Mouse (Mus musculus) megakaryocyte, adult 5-6 weeks (primary cell): ENCODE results near the gene Rpl10a. TPM values are rescaled to one million over a fixed set of nuclear protein-coding genes. Genes with fewer than 3 reads are reported as not detected.
"Not testable (repeated sequence)": the region's sequence is repeated elsewhere in the genome, so short reads cannot be mapped to it uniquely, and the experiment has no call there.

ENCODE experiments used
- ATAC-seq: 2 replicates; pipeline ENCODE4 v1.8.0; 2016; ENCODE audit warnings: mild to moderate bottlenecking, inconsistent platforms; ENCODE audit not compliant: poor library complexity, severe bottlenecking
- total RNA-seq, 2 experiments: library from RNA; stranded (forward) in 1 of 2; stranded (reverse) in 1 of 2; fragments of 153-499, 151-499 nt in 1 of 2; fragments of 221-1000, 200-1000 nt in 1 of 2; gene quantifications; 2 replicates each; pipeline versions ENCODE4 v1.2.3 to v1.2.4; 2015 to 2017

Rpl10a gene
- total RNA-seq, 2 experiments from 2014 or later, result 468 to 1,585 TPM

DNA sequence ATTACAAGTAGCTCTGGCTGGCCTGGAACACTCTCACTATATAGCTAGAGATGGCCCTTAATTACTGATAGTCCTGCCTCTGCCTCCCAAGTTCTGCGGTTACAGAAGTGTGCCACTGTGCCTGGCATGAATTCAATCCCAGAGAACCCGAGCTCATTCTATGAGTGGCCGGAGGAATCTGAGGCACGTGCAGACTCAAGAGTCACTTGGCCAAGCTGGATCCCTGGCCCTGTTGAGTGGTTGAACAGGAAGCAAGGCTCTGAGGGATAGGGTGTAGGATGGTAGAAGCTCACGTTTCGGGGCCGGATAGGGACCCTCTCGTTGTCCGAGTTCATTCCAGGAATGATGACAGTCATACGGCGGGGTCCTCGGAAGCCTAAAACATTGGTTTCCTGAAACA lies 27.6 kb downstream of the Rpl10a start:
- ATAC-seq, result no peak

DNA sequence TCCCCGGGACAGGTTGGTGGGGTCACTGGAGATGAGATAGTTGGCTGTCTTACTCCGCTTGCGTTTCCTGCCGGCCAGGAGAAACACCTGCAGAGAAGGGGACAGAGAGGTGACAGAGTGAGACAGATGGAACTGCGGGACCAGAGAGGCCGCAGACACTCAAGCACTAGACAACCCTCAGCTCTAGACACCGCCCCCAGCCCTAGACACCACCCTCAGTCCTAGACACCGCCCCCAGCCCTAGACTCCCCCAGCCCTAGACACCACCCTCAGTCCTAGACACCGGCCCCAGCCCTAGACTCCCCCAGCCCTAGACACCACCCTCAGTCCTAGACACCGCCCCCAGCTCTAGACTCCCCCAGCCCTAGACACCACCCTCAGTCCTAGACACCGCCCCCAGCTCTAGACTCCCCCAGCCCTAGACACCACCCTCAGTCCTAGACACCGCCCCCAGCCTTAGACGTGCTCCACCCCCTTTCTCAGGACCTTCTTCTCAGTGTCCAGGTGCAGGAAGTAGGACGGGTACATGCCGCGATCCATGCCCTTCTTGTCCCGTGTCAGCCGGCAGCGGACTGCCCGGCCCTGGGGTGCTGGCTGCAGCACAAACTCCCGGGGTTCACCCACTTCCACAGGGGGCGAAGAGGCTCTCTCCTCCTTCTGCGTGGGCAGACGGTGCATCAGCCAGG lies 30.4 kb downstream of the Rpl10a start:
- ATAC-seq, result not testable (repeated sequence)

DNA sequence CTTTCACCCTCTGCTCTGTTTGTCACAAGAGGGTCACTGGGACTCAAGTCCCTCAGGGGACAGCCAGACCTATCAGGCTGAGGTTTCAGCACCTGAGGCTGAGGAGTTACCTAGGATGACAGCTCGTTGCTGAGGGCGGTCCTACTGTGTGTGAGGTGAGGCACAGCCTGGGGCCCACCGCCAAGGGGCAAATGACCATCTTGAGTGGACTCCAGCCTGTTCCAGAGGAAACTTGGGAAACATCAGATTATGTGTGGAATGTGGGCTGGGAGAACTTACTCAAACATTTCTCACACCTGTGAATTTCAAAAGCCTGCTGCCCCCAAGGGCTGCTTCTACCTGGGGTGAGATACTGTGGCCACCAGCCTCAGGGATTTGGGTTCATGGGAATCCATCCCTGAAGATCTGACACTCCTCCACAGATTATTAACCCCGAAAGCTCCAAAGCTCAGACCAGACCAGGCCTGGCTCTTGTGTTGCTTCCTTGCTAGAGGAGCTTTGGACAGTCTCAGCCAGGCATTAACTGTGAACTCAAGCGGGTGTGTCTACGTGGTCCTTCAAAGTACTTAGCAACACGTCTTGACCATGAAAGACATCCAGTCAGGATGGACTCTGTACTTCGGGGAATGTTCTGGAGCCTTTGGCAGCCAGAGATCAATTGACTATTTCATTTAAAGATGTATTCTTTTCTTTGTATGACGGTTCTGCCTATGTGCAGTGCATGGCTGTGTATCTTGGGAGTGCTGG lies 32.4 kb downstream of the Rpl10a start:
- ATAC-seq, result no peak

DNA sequence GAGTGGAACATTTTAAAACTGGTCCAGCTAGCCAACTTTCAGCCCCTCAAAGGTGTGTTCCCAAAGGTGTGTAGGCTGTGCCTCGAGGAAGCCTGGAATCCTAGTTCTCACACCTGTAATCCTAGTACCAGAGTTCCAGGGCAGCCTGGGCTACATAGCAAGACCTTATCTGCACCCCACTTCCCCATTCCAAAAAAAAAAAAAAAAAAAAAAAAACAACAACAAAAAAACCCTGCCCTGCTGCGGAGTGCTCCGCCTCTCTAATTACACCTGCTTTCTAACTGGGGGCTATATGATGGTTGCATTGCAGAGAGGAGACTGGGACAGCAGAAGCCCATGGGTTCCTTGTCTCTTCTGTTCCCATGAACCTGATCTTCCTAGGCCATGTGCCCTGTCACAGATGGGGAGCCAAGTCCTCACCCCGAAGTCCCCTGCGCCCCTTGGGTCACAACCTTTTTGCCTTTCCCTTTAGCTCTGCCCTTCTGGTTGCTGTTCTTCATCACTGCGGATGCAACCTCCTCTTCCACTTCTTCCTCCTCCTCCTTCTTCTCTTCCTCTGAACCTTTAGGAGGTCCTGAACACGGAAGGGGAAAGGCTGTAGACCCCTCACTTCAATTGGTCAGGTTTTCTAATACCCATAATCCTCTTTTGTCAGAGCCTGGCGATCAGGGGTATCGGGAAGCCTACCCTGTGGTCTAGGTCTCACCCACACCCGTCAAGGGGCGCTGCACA lies 33.8 kb downstream of the Rpl10a start:
- ATAC-seq, result no peak

DNA sequence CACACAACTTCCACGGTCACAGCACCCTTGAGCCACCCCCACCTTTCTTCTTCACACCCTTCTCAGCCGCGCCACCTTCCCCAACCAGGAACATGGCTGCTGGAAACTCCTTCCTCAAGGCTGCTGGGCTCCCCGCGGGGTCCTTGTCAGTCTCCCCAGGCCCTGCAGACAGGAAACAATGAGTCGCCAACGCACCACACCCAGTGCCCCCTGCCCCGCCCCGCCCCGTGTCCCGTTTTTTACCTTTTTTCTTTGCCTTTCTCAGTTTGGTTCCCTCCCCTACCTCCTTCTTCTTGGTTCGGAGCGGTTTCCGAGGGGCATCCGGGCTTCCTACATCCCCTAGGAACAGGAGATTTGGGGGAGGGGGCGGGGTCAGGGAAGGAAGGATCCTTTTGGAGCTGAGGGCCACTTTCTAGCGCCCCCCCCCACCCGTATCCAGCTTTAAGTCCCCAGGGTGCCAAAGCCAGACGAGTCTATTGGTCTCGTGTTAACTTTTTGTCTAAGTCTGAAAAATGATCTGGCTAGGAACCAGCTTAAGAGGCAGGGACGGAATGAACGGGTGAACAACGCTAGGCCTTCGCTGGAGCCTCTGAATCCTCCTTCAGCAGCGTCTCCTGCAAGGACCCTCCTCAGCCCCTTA lies 34.5 kb downstream of the Rpl10a start:
- ATAC-seq, result no peak

DNA sequence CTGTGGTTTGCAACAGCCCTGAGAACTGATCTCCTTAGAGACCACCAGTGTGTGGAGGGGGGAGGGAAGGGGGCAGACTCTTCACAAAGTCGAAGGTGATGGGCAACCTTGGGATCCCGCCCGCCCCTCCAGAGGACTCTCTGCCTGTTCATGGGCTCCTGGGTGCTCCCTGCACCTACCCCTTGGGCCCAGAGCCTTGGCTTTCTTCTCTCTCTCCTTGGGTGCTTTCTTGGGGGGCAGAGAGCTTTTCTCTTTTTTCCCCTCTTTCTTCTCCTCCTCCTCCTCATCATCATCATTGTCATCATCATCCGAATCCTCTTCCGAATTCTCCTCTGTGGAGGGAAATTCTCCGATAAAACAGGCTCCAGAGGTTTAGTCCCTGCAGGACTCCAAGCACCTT lies 35.2 kb downstream of the Rpl10a start:
- no peak for ATAC-seq

DNA sequence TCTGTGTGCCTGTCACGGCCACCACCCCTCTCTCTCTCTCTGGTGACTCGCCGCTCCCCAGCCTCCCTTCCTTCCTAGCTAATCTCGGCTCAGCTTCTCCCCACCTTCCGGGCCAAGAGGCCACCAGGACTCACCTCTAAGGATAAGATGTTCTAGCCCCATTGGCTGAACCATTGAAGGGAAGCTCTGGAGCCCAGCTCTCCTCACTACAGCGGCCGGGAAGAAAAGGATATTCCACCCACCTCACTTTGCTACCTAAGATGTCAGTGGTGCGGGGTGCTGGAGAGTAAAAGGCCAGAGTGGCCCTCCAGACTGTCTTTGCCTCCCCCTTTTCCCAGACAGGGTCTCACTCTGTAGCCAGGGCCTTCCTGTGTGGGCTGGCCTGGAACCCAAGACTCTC lies 36.9 kb downstream of the Rpl10a start, which contains the start of gene Tulp1:
Gene Tulp1, minus strand, starts transcription at position 101 of the 400 bp plus-strand sequence.
- no peak for ATAC-seq

DNA sequence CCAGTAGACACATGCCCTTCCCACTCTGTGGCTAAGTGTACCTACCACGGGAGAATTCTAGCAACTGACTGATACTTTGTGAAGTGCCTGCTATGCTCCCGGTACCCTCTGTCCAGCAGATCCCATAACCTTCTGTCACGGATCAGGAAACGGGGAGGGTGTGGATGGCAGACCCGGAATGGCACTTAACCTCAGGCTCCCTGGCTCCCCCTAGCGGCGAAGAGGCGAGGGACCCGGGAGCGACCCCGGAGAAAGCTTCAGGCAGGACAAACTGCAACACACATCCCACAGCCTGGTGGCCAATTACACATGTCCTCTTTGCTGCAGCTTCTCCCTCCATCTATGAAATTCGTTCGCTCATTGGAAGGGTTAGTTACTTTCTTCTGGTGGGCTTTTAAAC lies 40.2 kb downstream of the Rpl10a start:
- ATAC-seq, result peak; percentile 75

DNA sequence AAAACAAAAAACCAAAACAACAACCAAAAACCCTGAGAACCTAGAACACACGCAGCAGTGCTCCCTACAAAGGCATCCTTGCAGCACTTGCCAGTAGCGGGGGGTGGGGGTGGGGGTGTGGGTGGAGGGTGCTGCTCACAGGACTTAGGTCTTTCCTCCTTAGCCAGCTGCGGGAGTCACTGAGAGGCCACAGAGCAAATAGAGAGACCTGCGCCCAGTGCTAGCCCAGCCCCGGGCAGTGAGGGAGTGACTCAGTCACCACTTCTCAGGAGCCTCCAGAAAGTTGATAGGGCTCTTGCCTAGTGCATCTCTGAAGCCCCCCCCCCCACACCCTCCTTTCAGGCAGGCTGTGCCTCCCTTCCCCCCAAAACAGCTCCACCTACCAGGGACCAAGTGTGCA lies 40.8 kb downstream of the Rpl10a start:
- no peak for ATAC-seq

DNA sequence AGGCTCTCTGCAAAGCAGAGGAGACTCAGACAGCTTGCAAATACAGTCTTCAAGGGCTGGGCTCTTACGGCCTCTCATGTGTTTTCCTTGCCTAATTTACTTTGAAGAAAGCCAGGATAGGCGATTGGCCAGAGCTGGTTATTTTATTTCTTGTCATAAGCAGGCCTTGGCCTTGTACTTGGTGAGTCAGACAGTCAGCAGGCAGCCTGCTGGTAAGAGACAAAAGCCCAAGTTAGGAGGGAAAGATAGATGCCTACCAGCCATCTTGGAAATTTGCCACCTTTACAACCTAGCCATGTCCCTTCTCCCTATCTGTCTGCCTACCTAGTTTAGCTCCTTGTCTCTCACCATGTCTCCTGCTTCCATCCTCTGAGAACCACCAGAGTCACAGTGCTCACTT lies 43.0 kb downstream of the Rpl10a start:
- ATAC-seq, result no peak

DNA sequence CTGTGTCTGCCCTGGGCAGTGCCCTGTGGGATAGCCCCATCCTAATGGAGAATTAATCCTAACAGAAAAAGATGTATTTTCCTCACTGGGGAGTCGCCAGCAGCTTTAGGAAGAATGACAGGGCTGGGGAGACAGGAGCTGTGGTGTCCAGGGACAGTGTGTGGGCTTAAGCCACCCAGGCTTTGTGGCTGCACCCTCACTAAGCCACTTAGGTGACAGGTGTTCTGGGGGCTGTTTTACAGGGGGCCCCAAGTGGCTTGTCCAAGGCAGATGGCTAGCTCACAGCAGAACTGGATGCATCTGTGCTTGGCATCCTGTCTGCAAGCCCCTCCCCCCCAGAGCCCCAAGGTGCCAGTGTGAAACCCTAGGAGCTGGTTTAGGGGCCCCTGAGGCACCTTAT lies 43.7 kb downstream of the Rpl10a start:
- ATAC-seq, result no peak

DNA sequence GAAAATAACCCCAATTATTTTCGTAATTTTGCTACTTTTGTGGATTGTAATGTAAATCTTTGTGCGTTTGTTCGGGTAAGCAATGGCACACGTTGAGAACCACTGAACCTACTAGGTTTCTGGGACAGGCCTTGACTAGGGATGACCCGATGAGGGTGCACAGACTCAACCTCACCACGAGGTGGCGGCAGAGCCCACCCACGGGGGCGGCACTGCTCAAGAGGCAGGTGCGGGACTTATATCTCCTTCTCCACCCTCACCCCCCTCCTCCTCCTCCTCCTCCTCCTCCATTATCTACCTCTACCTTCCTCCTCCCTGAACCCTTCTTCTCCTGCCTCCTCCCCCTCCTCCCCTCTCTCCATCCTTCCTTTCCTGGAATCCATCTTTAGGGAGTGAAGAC lies 45.5 kb downstream of the Rpl10a start:
- peak; percentile 86 for ATAC-seq

DNA sequence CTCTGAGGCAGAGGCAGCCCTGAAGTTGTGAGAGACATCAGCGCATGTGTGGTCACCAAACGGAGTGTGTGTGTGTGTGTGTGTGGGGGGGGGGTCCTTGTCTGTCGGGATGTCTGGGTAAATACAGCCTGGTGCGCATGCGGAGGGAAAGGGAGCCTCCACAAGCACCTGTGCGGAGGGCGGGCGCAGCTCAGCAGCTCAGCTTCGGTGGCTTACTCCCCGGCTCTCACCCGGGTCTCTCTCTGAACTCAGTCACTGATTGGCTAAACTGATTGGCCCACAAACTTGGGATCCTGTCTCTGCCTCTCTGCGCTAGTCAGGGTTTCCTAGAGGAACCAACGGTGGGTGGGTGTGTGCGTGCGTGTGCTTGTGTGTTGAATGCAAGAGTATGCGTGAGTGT lies 46.2 kb downstream of the Rpl10a start:
- no peak for ATAC-seq

DNA sequence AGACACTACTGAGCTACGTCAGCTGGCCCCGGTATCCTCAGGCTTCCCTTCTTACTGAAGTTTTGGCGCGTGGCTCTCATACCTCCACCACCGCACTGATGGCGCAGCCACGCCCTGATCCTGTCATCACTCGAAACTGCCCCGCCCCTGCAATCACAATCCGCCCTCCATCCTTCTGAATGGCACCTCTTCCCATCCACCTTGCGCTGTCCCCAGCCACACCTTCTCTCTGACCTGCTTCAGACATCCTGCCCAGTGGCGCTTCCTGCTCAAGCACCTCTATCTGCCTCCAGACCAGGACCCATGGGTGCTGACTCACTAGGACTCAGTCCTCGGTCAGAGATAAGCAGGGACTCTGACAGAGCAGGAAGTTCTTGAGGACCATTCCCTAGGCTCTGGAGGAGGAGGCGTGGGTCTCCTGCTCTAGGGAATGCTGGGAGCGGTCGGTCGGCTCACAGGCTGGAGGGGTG lies 47.4 kb downstream of the Rpl10a start:
- 0 out of 2 replicates have a peak, but pooled peaks have one; percentile 35 for ATAC-seq

DNA sequence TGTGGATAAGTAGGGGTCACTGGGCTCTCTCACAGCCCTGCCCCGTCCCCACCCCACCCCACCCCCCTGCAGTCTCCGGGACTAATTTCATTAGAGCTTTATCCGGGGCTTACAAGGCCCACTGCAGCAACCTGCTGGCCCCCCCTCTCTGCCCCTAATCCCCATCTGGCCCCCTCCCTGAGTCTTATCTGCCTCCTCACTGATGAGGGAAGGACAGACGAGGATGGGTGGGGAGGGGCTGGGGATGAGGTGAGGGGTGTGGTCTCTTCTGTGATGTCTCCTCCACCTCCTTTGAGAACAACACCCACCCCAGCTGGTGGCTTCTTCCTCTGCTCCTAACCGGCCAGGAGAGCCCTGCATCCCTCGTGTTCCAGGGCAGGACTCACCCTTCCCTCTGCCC lies 52.0 kb downstream of the Rpl10a start:
- ATAC-seq, result no peak

Other genes starting within 250 kb of the Rpl10a start
- 0.11 and 1.1 TPM in 2 replicates for gene Tcp11, start 247.8 kb upstream of the Rpl10a start, total RNA-seq (2015)
- 0.66 TPM in 1 of 2 replicates, not detected in the other for gene Tcp11, start 247.8 kb upstream of the Rpl10a start, total RNA-seq (2017)
- not detected in 2 replicates for gene Scube3, start 186.3 kb upstream of the Rpl10a start, total RNA-seq (2015)
- gene Scube3, start 186.3 kb upstream of the Rpl10a start, total RNA-seq (2017), result not detected in 2 replicates
- gene Zfp523, start 151.3 kb upstream of the Rpl10a start, total RNA-seq (2015), result 4.2 and 6.4 TPM in 2 replicates
- 7.1 and 8.1 TPM in 2 replicates for gene Zfp523, start 151.3 kb upstream of the Rpl10a start, total RNA-seq (2017)
- gene Def6, start 120.7 kb upstream of the Rpl10a start, total RNA-seq (2015), result 35.4 and 40.7 TPM in 2 replicates
- gene Def6, start 120.7 kb upstream of the Rpl10a start, total RNA-seq (2017), result 91.5 and 92.6 TPM in 2 replicates
- 19.5 and 19.6 TPM in 2 replicates for gene Ppard, start 95.8 kb upstream of the Rpl10a start, total RNA-seq (2015)
- 4.4 and 8.2 TPM in 2 replicates for gene Ppard, start 95.8 kb upstream of the Rpl10a start, total RNA-seq (2017)
- gene Fance, start 15.0 kb upstream of the Rpl10a start, total RNA-seq (2015), result 11.5 and 11.9 TPM in 2 replicates
- gene Fance, start 15.0 kb upstream of the Rpl10a start, total RNA-seq (2017), result 7.5 and 14.3 TPM in 2 replicates
- gene Tead3, start 22.3 kb downstream of the Rpl10a start, total RNA-seq (2015), result not detected in 2 replicates
- gene Tead3, start 22.3 kb downstream of the Rpl10a start, total RNA-seq (2017), result not detected in 2 replicates
- gene Tulp1, start 36.8 kb downstream of the Rpl10a start, total RNA-seq (2015), result not detected in 2 replicates
- not detected in 2 replicates for gene Tulp1, start 36.8 kb downstream of the Rpl10a start, total RNA-seq (2017)
- gene Fkbp5, start 189.1 kb downstream of the Rpl10a start, total RNA-seq (2015), result 12.8 and 17.9 TPM in 2 replicates
- gene Fkbp5, start 189.1 kb downstream of the Rpl10a start, total RNA-seq (2017), result 25.9 and 26.8 TPM in 2 replicates
- gene Armc12, start 202.3 kb downstream of the Rpl10a start, total RNA-seq (2015), result 0.16 TPM in 1 of 2 replicates, not detected in the other
- gene Armc12, start 202.3 kb downstream of the Rpl10a start, total RNA-seq (2017), result not detected in 2 replicates
- not detected in 2 replicates for gene Clpsl2, start 220.9 kb downstream of the Rpl10a start, total RNA-seq (2015)
- not detected in 2 replicates for gene Clpsl2, start 220.9 kb downstream of the Rpl10a start, total RNA-seq (2017)
- not detected in 2 replicates for gene Clps, start 232.3 kb downstream of the Rpl10a start, total RNA-seq (2015)
- gene Clps, start 232.3 kb downstream of the Rpl10a start, total RNA-seq (2017), result not detected in 2 replicates
- gene Lhfpl5, start 247.2 kb downstream of the Rpl10a start, total RNA-seq (2015), result not detected in 2 replicates
- gene Lhfpl5, start 247.2 kb downstream of the Rpl10a start, total RNA-seq (2017), result not detected in 2 replicates